Mouse (Mus musculus) myocyte (in vitro differentiated cells): ENCODE results near the gene Mtmr3. TPM values are rescaled to one million over a fixed set of nuclear protein-coding genes. Genes with fewer than 3 reads are reported as not detected.
A peak's percentile ranks its signal among the peaks of the same experiment; 100 is the strongest.

Experiments used
- H3K27me3 ChIP-seq: one replicate; pipeline ENCODE4 v1.6.1; 2011; ENCODE audit not compliant: control insufficient read depth, insufficient read depth, insufficient read length
- H3K36me3 ChIP-seq: one replicate; pipeline ENCODE4 v1.6.1; 2011; ENCODE audit not compliant: control insufficient read depth, insufficient read depth
- H3K4me2 ChIP-seq: one replicate; pipeline ENCODE4 v1.6.1; 2011; ENCODE audit warnings: low read depth, control low read depth
- H3K4me3 ChIP-seq: one replicate; pipeline ENCODE4 v1.5.1; 2011; ENCODE audit warnings: mild to moderate bottlenecking, control low read depth, moderate library complexity
- H3K79me2 ChIP-seq: one replicate; pipeline ENCODE4 v1.6.1; 2011; ENCODE audit not compliant: control insufficient read depth, insufficient read depth
- H3ac ChIP-seq: one replicate; pipeline ENCODE4 v1.6.1; 2011; ENCODE audit not compliant: control insufficient read depth, insufficient read length
- CEBPB ChIP-seq: IDR thresholded peaks from 2 replicates; pipeline ENCODE4 v1.6.1; 2011; ENCODE audit warnings: mild to moderate bottlenecking, moderate library complexity; ENCODE audit not compliant: poor library complexity, insufficient read depth, severe bottlenecking
- E2F4 ChIP-seq: IDR thresholded peaks from one replicate; pipeline ENCODE4 v1.6.1; 2011; ENCODE audit warnings: mild to moderate bottlenecking, control low read depth, moderate library complexity; ENCODE audit not compliant: insufficient read depth
- MAX ChIP-seq: IDR thresholded peaks from one replicate; pipeline ENCODE4 v1.6.1; 2011; ENCODE audit warnings: low read depth, mild to moderate bottlenecking, control low read depth
- MYOD1 ChIP-seq, 3 experiments: IDR thresholded peaks; one replicate each; pipeline ENCODE4 v1.6.1; 2011; ENCODE audit warnings: control low read depth in 2 of 3, low read depth in 2 of 3, mild to moderate bottlenecking in 2 of 3, moderate library complexity in 1 of 3; ENCODE audit not compliant: insufficient read length in 2 of 3, control insufficient read depth in 1 of 3
- MYOG ChIP-seq, 3 experiments: IDR thresholded peaks; one replicate each; pipeline ENCODE4 v1.6.1; 2011; ENCODE audit warnings: control low read depth in 2 of 3, low read depth in 2 of 3, mild to moderate bottlenecking in 2 of 3; ENCODE audit not compliant: insufficient read length in 2 of 3, control insufficient read depth in 1 of 3, insufficient read depth in 1 of 3
- POLR2A ChIP-seq: IDR thresholded peaks from one replicate; pipeline ENCODE4 v1.6.1; 2011; ENCODE audit warnings: low read depth, mild to moderate bottlenecking, control low read depth, moderate library complexity; ENCODE audit not compliant: insufficient read length
- POLR2AphosphoS2 ChIP-seq: IDR thresholded peaks from one replicate; pipeline ENCODE4 v1.6.1; 2011; ENCODE audit warnings: low read depth, control low read depth; ENCODE audit not compliant: insufficient read length
- REST ChIP-seq: IDR thresholded peaks from one replicate; pipeline ENCODE4 v1.6.1; 2011; ENCODE audit warnings: mild to moderate bottlenecking, control low read depth, moderate library complexity; ENCODE audit not compliant: insufficient read depth, insufficient read length
- SRF ChIP-seq: IDR thresholded peaks from one replicate; pipeline ENCODE4 v1.6.1; 2011; ENCODE audit warnings: low read depth; ENCODE audit not compliant: control insufficient read depth, insufficient read length
- TCF12 ChIP-seq: IDR thresholded peaks from one replicate; pipeline ENCODE4 v1.6.1; 2011; ENCODE audit warnings: mild to moderate bottlenecking, control low read depth; ENCODE audit not compliant: poor library complexity, insufficient read depth, severe bottlenecking
- TCF3 ChIP-seq: IDR thresholded peaks from one replicate; pipeline ENCODE4 v1.6.1; 2011; ENCODE audit warnings: low read depth, control low read depth; ENCODE audit not compliant: insufficient read length
- USF1 ChIP-seq: IDR thresholded peaks from one replicate; pipeline ENCODE4 v1.6.1; 2011; ENCODE audit warnings: low read depth, mild to moderate bottlenecking, control low read depth, moderate library complexity
- polyA plus RNA-seq: library from polyadenylated mRNA; unstranded; fragments of >200 nt; fragmentation: generic; extraction: Trizol; gene quantifications from one replicate; pipeline ENCODE4 v1.2.1, GENCODE M21; 2012; ENCODE audit warnings: missing spikeins

Gene Mtmr3
- polyA plus RNA-seq, result 26.9 TPM

- H3ac ChIP-seq, result peak within 1 kb of the TSS; percentile 95
- peaks cover 43% of the 10 kb centered on the region for H3K79me2 ChIP-seq
- H3K36me3 ChIP-seq, result no peaks in the 10 kb centered on the region
- no peaks in the 10 kb centered on the region for H3K27me3 ChIP-seq
- peak within 1 kb of the TSS; percentile 48 for H3K4me3 ChIP-seq
- TF ChIP-seq POLR2AphosphoS2 (peak; percentile 46), CEBPB (no peak), POLR2A (peak; percentile 59)
- H3K4me2 ChIP-seq, result peak within 1 kb of the TSS; percentile 93
Measured at GRCm38 (mm10) chr11:4594608-4595500, at the start of gene Mtmr3. TSS of gene Mtmr3 (minus strand) at chr11:4594863.

- H3K4me2 ChIP-seq, result no peak overlapping the region
- TF ChIP-seq TCF3 (no peak), SRF (no peak), USF1 (no peak), MYOD1 (IDR thresholded peaks at IDR 0.05; ENCODE audit: control insufficient read depth in 1 of 3, insufficient read length in 2 of 3, low read depth in 2 of 3) (no peak), POLR2AphosphoS2 (no peak), E2F4 (no peak), MAX (no peak), POLR2A (no peak), CEBPB (no peak), TCF12 (no peak), REST (no peak), MYOG (IDR thresholded peaks at IDR 0.05; ENCODE audit: control insufficient read depth in 1 of 3, insufficient read depth in 1 of 3, insufficient read length in 2 of 3, low read depth in 2 of 3) (no peak)
- no peaks in the 10 kb centered on the region for H3K27me3 ChIP-seq
- H3K79me2 ChIP-seq, result peaks cover 60% of the 10 kb centered on the region
- no peak overlapping the region for H3K4me3 ChIP-seq
- peaks cover 50% of the 10 kb centered on the region for H3K36me3 ChIP-seq
- no peak overlapping the region for H3ac ChIP-seq
Measured at GRCm38 (mm10) chr11:4643722-4644121, 49.1 kb upstream of the Mtmr3 start.

- Histone ChIP-seq H3K36me3 (peaks cover 27% of the 10 kb centered on the region), H3K27me3 (no peaks in the 10 kb centered on the region), H3K4me2 (no peak overlapping the region), H3ac (no peak overlapping the region), H3K79me2 (peaks cover 72% of the 10 kb centered on the region), H3K4me3 (no peak overlapping the region)
- no peak for TF ChIP-seq USF1
- no peak for TF ChIP-seq MYOD1 (IDR thresholded peaks at IDR 0.05; ENCODE audit: control insufficient read depth in 1 of 3, insufficient read length in 2 of 3, low read depth in 2 of 3)
- TF ChIP-seq SRF, result no peak
- no peak for TF ChIP-seq MAX
- no peak for TF ChIP-seq TCF3
- TF ChIP-seq TCF12, result no peak
- no peak for TF ChIP-seq CEBPB
- no peak for TF ChIP-seq POLR2A
- TF ChIP-seq REST, result no peak
- TF ChIP-seq POLR2AphosphoS2, result no peak
- no peak for TF ChIP-seq MYOG (IDR thresholded peaks at IDR 0.05; ENCODE audit: control insufficient read depth in 1 of 3, insufficient read depth in 1 of 3, insufficient read length in 2 of 3, low read depth in 2 of 3)
Measured at GRCm38 (mm10) chr11:4641185-4641584, 46.5 kb upstream of the Mtmr3 start.

GRCm38 (mm10) chr11:4638261-4638660 lies 43.6 kb upstream of the Mtmr3 start:
- Histone ChIP-seq H3K27me3 (no peaks in the 10 kb centered on the region), H3K4me2 (peak overlapping the region; percentile 89), H3ac (peak overlapping the region; percentile 44), H3K36me3 (peaks cover 23% of the 10 kb centered on the region), H3K4me3 (peak overlapping the region; percentile 84), H3K79me2 (peaks cover 53% of the 10 kb centered on the region)
- TF ChIP-seq REST, result no peak
- peak; percentile 27 for TF ChIP-seq POLR2A
- peak; percentile 69; the same call in 1 of the 2 replicates for TF ChIP-seq CEBPB
- no peak for TF ChIP-seq POLR2AphosphoS2
- no peak for TF ChIP-seq E2F4
- no peak for TF ChIP-seq MAX

- peaks cover 50% of the 10 kb centered on the region for H3K79me2 ChIP-seq
- no peaks in the 10 kb centered on the region for H3K27me3 ChIP-seq
- peak within 1 kb of the TSS; percentile 44 for H3ac ChIP-seq
- H3K4me3 ChIP-seq, result peak within 1 kb of the TSS; percentile 84
- H3K4me2 ChIP-seq, result peak within 1 kb of the TSS; percentile 98
- peaks cover 18% of the 10 kb centered on the region for H3K36me3 ChIP-seq
- TF ChIP-seq POLR2AphosphoS2 (peak; percentile 80), MYOD1 (IDR thresholded peaks at IDR 0.05; ENCODE audit: control insufficient read depth in 1 of 3, insufficient read length in 2 of 3, low read depth in 2 of 3) (peak in 2 of 3 experiments; percentile 13 to 59), MAX (peak; percentile 7), MYOG (IDR thresholded peaks at IDR 0.05; ENCODE audit: control insufficient read depth in 1 of 3, insufficient read depth in 1 of 3, insufficient read length in 2 of 3, low read depth in 2 of 3) (peak in 2 of 3 experiments; percentile 63 to 85), E2F4 (no peak), POLR2A (peak; percentile 69), USF1 (no peak)
Measured at GRCm38 (mm10) chr11:4637534-4638234, 43.0 kb upstream of the Mtmr3 start, which contains the start of gene Ascc2. TSS of gene Ascc2 (plus strand) at chr11:4637747.
